Comparison of ENCODE assay signal across 29 mouse cellular contexts in genomic region chr9:114601096-114601495, GRCm38 (mm10). TPM values are rescaled to one million over a fixed set of nuclear protein-coding genes. Genes with fewer than 3 reads are reported as not detected.
"Had no signal": no experiment of that assay in that cellular context is flagged by ENCODE, and none has a peak within 500 bp of the region (broad histone marks: within the 10 kb centered on the region; RNA-seq: fewer than 3 reads in every experiment).

No protein-coding gene starts in this region.

- DNase-seq: gastrocnemius, postnatal 14 days; gastrocnemius, postnatal 36 days; heart, postnatal 10 days; heart, postnatal 4 days; kidney, adult 2 months; kidney, adult 9 months; kidney, postnatal 10 days; kidney, postnatal 25 days; kidney, postnatal 4 days; liver had no signal

- H3K27me3 ChIP-seq: heart, embryonic 12.5 days; hindbrain, embryonic 12.5 days; intestine, embryonic 15.5 days; limb, embryonic 12.5 days had no signal

- H3K9ac ChIP-seq: heart, embryonic 12.5 days; hindbrain, embryonic 12.5 days; hindbrain, embryonic 14.5 days; intestine, embryonic 15.5 days; limb, embryonic 12.5 days had no signal

- H3K4me1 ChIP-seq: heart, embryonic 10.5 days; hindbrain, embryonic 10.5 days; hindbrain, embryonic 12.5 days; intestine, embryonic 15.5 days; limb, embryonic 10.5 days; limb, embryonic 12.5 days had no signal

- H3K4me3 ChIP-seq: heart, embryonic 10.5 days; heart, embryonic 12.5 days; hindbrain, embryonic 10.5 days; hindbrain, embryonic 12.5 days; intestine, embryonic 15.5 days; layer of hippocampus, adult 2 months; left cerebral cortex, adult 2 months; limb, embryonic 10.5 days; limb, embryonic 12.5 days had no signal

- H3K27ac ChIP-seq: heart, embryonic 10.5 days; hindbrain, embryonic 10.5 days; hindbrain, embryonic 12.5 days; hindbrain, embryonic 14.5 days; intestine, embryonic 15.5 days; layer of hippocampus, adult 2 months; left cerebral cortex, adult 2 months; limb, embryonic 10.5 days; limb, embryonic 12.5 days had no signal

- ATAC-seq: hindbrain, embryonic 16.5 days; inflammation-experienced regulatory T-cells, adult 6 months; intestine, embryonic 15.5 days; intestine, postnatal 0 days had no signal

RNA-seq across cellular contexts. Expression of gene Trim71, which starts 36.9 kb away (rescaled TPM):
- total RNA-seq: gastrocnemius, adult 18-20 months; gastrocnemius, adult 8-10 months; gastrocnemius, postnatal 14 days; gastrocnemius, postnatal 36 days; granulocyte monocyte progenitor cell, adult 5-6 weeks; heart, adult 8-10 months; heart, postnatal 10 days; heart, postnatal 25 days; heart, postnatal 4 days had no signal
- polyA plus RNA-seq: heart, embryonic 14.5 days had no signal
